Mouse (Mus musculus) spleen, adult 2 months (tissue): Measurements from ENCODE around the gene Epha6.

Experiments
- CTCF ChIP-seq: fragments of 200-500 bp; IDR thresholded peaks from 2 replicates; pipeline ENCODE4 v1.5.1; 2011; ENCODE audit warnings: mild to moderate bottlenecking, inconsistent platforms; ENCODE audit not compliant: insufficient read depth, insufficient read length, insufficient replicate concordance; ENCODE audit errors: extremely low read depth
- POLR2A ChIP-seq: fragments of 200-500 bp; IDR thresholded peaks from 2 replicates; pipeline ENCODE4 v1.6.1; 2011; ENCODE audit warnings: low read depth, low read length, inconsistent platforms

DNA sequence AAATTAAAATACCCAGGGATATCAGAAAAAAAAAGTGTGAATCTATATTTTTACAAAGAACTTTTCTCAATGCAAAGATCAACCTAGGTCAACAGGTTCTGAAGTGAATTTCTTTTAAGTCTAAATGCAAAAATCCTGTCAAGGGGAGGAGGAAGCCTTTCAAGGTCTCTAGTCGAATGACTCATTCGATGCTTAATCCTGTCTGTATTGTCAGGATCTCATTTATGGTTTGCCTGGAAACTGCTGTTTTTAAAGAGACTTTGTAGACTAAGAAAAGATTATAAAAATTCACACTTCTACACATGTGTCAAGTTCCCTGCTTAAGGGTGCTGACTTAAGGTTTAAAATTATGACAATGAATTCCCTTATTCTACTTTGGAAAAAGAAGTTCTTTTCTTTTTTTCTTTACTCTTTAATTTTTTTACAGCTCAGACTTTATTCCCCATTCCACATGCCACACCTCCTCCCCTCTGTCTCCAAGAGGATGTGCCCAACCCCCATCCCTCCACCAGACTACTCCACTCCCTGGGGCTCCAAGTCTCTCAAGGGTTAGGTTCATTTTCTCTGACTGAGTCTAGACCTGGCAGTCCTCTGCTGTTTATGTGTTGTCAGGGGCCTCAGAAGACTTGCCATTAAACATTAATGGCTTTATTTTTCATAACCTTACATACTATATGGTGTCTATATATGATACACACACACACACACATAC is 598.3 kb downstream of the Epha6 start:
- no peak for TF ChIP-seq POLR2A
- no peak for TF ChIP-seq CTCF
